Mouse (Mus musculus) left cerebral cortex, postnatal 4 days (tissue): ENCODE data around the gene Galt. TPM values are rescaled to one million over a fixed set of nuclear protein-coding genes. Genes with fewer than 3 reads are reported as not detected.
"Not testable (repeated sequence)": the region's sequence is repeated elsewhere in the genome, so short reads cannot be mapped to it uniquely, and the experiment has no call there.

Experiments
- DNase-seq: peaks from one replicate; pipeline ENCODE4 v3.0.0-alpha.2; 2022
- intact Hi-C: fragments of 180-260 bp; cut with DNase I; formaldehyde crosslinking; loops from one replicate; pipeline ENCODE4 v1.15.1; 2025
- total RNA-seq, 2 experiments: library from RNA; stranded (reverse); gene quantifications; 2 replicates each; pipeline ENCODE4 v1.2.3; 2021

The Galt gene
- total RNA-seq, 2 experiments from 2014 or later: 52.7 to 54.4 TPM

- DNase-seq: peak; percentile 66
- intact Hi-C loops: not testable (repeated sequence)
These were observed 18.5 kb downstream of the Galt start for GRCm38 (mm10) chr4:41773502-41773901.

- peak; percentile 81 for DNase-seq
- intact Hi-C loops: not testable (repeated sequence)
These were observed 19.0 kb downstream of the Galt start, which contains the start of gene Ccl27a for GRCm38 (mm10) chr4:41774002-41774401. Gene Ccl27a (minus strand): TSS chr4:41774247.

GRCm38 (mm10) chr4:41774506-41774905 is 19.5 kb downstream of the Galt start:
- intact Hi-C loops, DNase-seq: not testable (repeated sequence)

- intact Hi-C loops: not testable (repeated sequence)
These were observed 20.8 kb downstream of the Galt start for GRCm38 (mm10) chr4:41775840-41776239.

GRCm38 (mm10) chr4:41781271-41781670 is 26.2 kb downstream of the Galt start:
- DNase-seq, intact Hi-C loops: not testable (repeated sequence)

More at GRCm38 (mm10) chr4:41775840-41776239, 20.8 kb downstream of the Galt start:
- DNase-seq: not testable (repeated sequence)

DNA sequence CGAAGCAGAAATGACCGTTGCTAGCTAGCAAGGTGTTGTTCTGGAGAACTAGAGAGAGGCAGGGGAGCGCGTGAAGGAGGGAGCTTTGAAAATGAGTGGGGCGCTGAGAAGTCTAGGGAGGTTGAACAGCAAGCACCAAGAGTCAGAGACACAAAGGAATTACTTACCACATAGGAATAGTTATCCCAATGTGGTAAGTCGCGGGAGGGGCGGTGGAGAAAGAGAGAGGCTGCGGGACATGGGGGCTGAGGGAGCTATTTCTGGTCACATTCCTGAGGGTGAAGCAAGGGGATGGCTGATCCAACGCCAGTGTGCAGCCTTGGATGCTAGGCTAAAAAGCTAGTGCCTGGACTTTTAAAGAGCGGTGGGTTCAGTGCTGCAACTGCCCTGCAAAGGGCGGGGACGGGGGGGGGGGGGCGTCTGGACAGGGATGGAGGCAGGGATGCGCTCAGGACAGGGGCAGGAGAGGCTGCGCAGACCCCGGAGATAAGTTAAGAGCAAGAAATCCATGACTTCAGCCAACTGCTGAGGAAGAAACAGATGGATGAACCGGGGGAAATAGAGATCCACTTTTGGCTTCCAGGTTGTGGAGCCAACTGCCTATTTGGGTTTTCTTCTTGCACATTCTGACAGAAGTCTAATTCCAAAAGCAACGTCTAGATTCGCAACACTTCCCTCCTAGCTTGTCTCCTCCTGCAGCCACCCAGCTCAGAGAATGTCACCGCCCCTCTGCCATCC is 26.9 kb downstream of the Galt start:
- intact Hi-C loops, DNase-seq: not testable (repeated sequence)

DNA sequence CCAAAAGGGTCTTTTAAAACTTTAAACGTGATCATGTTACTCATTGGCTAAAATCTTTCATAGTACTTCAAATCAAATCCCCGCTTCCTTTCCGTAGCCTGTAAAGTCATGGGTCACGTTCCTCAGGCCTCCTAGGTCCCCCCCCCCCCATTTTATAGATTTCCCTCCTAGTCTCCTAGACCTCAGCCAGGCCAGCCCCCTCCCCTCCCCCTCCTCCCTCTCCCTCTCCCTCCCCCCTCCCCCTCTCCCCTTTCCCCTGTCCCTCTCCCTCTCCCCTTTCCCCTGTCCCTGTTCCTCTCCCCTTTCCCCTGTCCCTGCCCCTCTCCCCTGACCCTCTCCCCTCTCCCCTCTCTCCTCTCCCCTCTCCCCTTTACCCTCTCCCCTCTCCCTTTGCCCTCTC is 27.7 kb downstream of the Galt start:
- DNase-seq, intact Hi-C loops: not testable (repeated sequence)

DNA sequence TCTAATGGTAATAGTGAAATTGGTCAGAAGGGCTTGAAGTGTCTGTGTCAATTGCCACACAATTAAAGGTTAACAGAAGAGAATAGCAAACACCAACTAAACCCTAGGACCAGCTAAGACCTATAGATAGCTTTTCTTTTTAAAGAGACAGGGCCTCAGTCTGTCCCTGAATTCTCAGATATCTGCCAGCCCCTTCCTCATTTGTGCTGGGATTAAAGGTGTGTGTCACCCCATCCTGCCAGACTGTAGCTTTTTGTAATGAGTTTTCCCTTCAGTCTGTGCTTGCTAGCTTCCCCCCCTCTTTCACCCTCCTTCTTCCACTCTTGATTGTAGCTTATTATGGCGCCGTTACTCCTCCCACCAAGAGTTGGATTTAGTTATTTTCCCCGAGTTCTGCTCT is 28.2 kb downstream of the Galt start:
- intact Hi-C loops, DNase-seq: not testable (repeated sequence)

Other genes starting within 250 kb of the Galt start
- gene 1110017D15Rik, start 237.9 kb upstream of the Galt start, total RNA-seq: 10 to 100 TPM; 11.6 to 12.8 TPM
- gene Fam219a, start 185.7 kb upstream of the Galt start, total RNA-seq: 100 to 1,000 TPM; 146 to 159 TPM
- gene Dnaic1, start 185.5 kb upstream of the Galt start, total RNA-seq: 1 to 10 TPM; 2.1 to 3.7 TPM
- 10 to 100 TPM; 70.3 to 78.4 TPM for gene Enho, start 114.9 kb upstream of the Galt start, total RNA-seq
- gene Cntfr, start 58.1 kb upstream of the Galt start, total RNA-seq: 10 to 100 TPM; 60.5 to 61.7 TPM
- 10 to 100 TPM; 17.8 to 20.7 TPM for gene Il11ra1, start 55.2 kb upstream of the Galt start, total RNA-seq
- gene Rpp25l, start 41.7 kb upstream of the Galt start, total RNA-seq: 10 to 100 TPM; 32.2 to 34.5 TPM
- gene Dctn3, start 32.1 kb upstream of the Galt start, total RNA-seq: 100 to 1,000 TPM; 161 to 166 TPM
- under 1 TPM; 0.22 to 0.26 TPM for gene Arid3c, start 24.1 kb upstream of the Galt start, total RNA-seq
- 10 to 100 TPM; 45.7 to 49.7 TPM for gene Sigmar1, start 929 bp downstream of the Galt start, total RNA-seq
- gene Ccl27a, start 19.0 kb downstream of the Galt start, total RNA-seq: 100 to 1,000 TPM; 256 to 262 TPM
- not detected for gene Gm21541, start 148.4 kb downstream of the Galt start, total RNA-seq
- gene Gm20878, start 186.3 kb downstream of the Galt start, total RNA-seq: 10 to 100 TPM; 43.5 to 46.2 TPM
- 1 to 10 TPM; 3.9 to 4.0 TPM for gene Fam205a4, start 210.8 kb downstream of the Galt start, total RNA-seq